Mouse (Mus musculus): ENCODE results near the gene Frmd6. TPM values are rescaled to one million over a fixed set of nuclear protein-coding genes. Genes with fewer than 3 reads are reported as not detected.

Frmd6 gene
- total RNA-seq, 2 experiments from 2014 or later: 34.9 to 40.8 TPM

GRCm38 (mm10) chr12:70803494-70803893 is 21.8 kb upstream of the Frmd6 start:
- intact Hi-C loops (cut with DNase I): no loop called here
- DNase-seq (ENCODE audit: low spot score in 2 of 2): no peak

GRCm38 (mm10) chr12:70804989-70805388 is 20.3 kb upstream of the Frmd6 start:
- intact Hi-C loops (cut with DNase I): no loop called here

GRCm38 (mm10) chr12:70807543-70807942 is 17.8 kb upstream of the Frmd6 start:
- DNase-seq (ENCODE audit: low spot score in 2 of 2): no peak
- intact Hi-C loops (cut with DNase I): no loop called here

More at GRCm38 (mm10) chr12:70804989-70805388, 20.3 kb upstream of the Frmd6 start:
- no peak for DNase-seq (ENCODE audit: low spot score in 2 of 2)

- DNase-seq (ENCODE audit: low spot score in 2 of 2): peak in 1 of 2 experiments; percentile 83
- intact Hi-C loops (cut with DNase I): loop anchor here (2.0 kb wide), 1 partner anchor 111 kb away; no protein-coding TSS in a partner anchor
Measured at GRCm38 (mm10) chr12:70807975-70808374, 17.3 kb upstream of the Frmd6 start.

GRCm38 (mm10) chr12:70809957-70810356 is 15.4 kb upstream of the Frmd6 start:
- DNase-seq (ENCODE audit: low spot score in 2 of 2): no peak
- intact Hi-C loops (cut with DNase I): loop anchor here (2.0 kb wide), 1 partner anchor 113 kb away; no protein-coding TSS in a partner anchor

- intact Hi-C loops (cut with DNase I): no loop called here
Measured at GRCm38 (mm10) chr12:70811772-70812171, 13.5 kb upstream of the Frmd6 start.

GRCm38 (mm10) chr12:70812176-70812575 is 13.1 kb upstream of the Frmd6 start:
- intact Hi-C loops (cut with DNase I): no loop called here
- no peak for DNase-seq (ENCODE audit: low spot score in 2 of 2)

More at GRCm38 (mm10) chr12:70811772-70812171, 13.5 kb upstream of the Frmd6 start:
- DNase-seq (ENCODE audit: low spot score in 2 of 2): no peak

- DNase-seq (ENCODE audit: low spot score in 2 of 2): no peak
- intact Hi-C loops (cut with DNase I): no loop called here
Measured at GRCm38 (mm10) chr12:70812822-70813465, 12.4 kb upstream of the Frmd6 start.

GRCm38 (mm10) chr12:70816731-70817130 is 8.6 kb upstream of the Frmd6 start:
- no peak for DNase-seq (ENCODE audit: low spot score in 2 of 2)
- intact Hi-C loops (cut with DNase I): no loop called here

GRCm38 (mm10) chr12:70824017-70824416 is 1.3 kb upstream of the Frmd6 start:
- DNase-seq (ENCODE audit: low spot score in 2 of 2): no peak
- intact Hi-C loops (cut with DNase I): loop anchor here (2.0 kb wide), 4 partner anchors 45 to 111 kb away; no protein-coding TSS in a partner anchor

GRCm38 (mm10) chr12:70825651-70826317 is 470 bp downstream of the Frmd6 start:
- intact Hi-C loops (cut with DNase I): loop anchor here (1.0 to 5.0 kb wide), 8 partner anchors 47 to 329 kb away; no protein-coding TSS in a partner anchor
- peak in 1 of 2 experiments; percentile 52 for DNase-seq (ENCODE audit: low spot score in 2 of 2)

GRCm38 (mm10) chr12:70826318-70827072 is 1.2 kb downstream of the Frmd6 start:
- intact Hi-C loops (cut with DNase I): loop anchor here (2.0 to 5.0 kb wide), 2 partner anchors 48 to 204 kb away; no protein-coding TSS in a partner anchor
- DNase-seq (ENCODE audit: low spot score in 2 of 2): no peak

GRCm38 (mm10) chr12:70827187-70827900 is 2.0 kb downstream of the Frmd6 start:
- intact Hi-C loops (cut with DNase I): loop anchor here (2.0 to 5.0 kb wide), 2 partner anchors 47 to 205 kb away; no protein-coding TSS in a partner anchor
- peak in 1 of 2 experiments; percentile 64 for DNase-seq (ENCODE audit: low spot score in 2 of 2)

- no peak for DNase-seq (ENCODE audit: low spot score in 2 of 2)
- intact Hi-C loops (cut with DNase I): loop anchor here (2.0 to 5.0 kb wide), 2 partner anchors 47 to 206 kb away; no protein-coding TSS in a partner anchor
Measured at GRCm38 (mm10) chr12:70827901-70828271, 2.6 kb downstream of the Frmd6 start.

GRCm38 (mm10) chr12:70830982-70831566 is 5.8 kb downstream of the Frmd6 start:
- intact Hi-C loops (cut with DNase I): no loop called here
- DNase-seq (ENCODE audit: low spot score in 2 of 2): no peak

GRCm38 (mm10) chr12:70832216-70832998 is 7.1 kb downstream of the Frmd6 start:
- intact Hi-C loops (cut with DNase I): no loop called here
- no peak for DNase-seq (ENCODE audit: low spot score in 2 of 2)

GRCm38 (mm10) chr12:70833050-70833449 is 7.7 kb downstream of the Frmd6 start:
- intact Hi-C loops (cut with DNase I): no loop called here
- no peak for DNase-seq (ENCODE audit: low spot score in 2 of 2)

GRCm38 (mm10) chr12:70834043-70834442 is 8.7 kb downstream of the Frmd6 start:
- intact Hi-C loops (cut with DNase I): no loop called here
- no peak for DNase-seq (ENCODE audit: low spot score in 2 of 2)
